Mouse (Mus musculus): Measurements from ENCODE around the gene Gstt3.
"Not testable (repeated sequence)": the region's sequence is repeated elsewhere in the genome, so short reads cannot be mapped to it uniquely, and the experiment has no call there.

The Gstt3 gene

DNA sequence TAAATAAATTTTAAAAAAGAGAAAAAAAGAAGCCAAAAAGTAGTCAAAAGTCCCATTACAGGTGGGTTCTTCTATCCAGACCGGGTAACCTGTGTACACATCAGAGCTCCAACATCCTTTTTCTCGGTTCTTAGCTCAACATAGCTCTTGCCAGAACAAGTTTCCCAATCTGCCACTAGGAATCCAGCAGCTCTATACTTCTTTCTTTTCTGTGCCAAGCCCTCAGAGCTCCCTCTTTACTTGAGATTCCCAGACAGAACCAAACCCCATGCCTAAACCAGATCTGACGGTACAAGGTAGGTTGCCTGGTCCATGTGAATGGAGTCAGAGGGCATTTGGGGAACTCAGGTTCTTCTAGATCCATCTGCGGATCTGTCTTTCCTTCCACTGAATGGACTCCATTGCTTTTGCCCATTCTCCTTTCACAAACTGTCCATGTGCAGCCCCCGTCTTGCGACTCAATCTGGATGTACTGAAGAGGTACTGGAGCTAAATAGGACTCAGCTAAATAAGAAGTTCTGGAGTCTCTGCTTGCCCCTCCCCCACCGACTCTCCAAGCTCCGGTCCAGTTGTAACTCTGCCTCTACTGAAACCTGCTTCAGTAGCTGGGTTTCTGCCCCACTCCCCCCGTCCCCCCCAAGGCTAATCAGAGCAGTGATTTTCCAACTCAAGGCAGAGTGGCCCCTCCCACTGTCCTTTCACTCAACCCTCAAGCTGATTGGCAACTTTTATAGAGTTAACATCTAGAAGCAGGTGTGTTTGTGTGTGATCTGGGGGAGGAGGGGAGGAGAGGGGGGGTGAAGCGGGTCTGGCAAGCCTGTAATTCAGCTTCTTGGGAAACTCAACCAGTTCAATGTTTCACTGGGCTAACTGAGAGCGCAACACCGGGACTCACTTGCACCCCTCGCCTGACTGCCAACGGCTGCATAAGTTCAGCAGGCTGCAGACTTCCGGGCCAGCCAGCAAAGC, 1.7 kb downstream of the Gstt3 start:
- DNase-seq (ENCODE audit: low read depth, low spot score): no peak

DNA sequence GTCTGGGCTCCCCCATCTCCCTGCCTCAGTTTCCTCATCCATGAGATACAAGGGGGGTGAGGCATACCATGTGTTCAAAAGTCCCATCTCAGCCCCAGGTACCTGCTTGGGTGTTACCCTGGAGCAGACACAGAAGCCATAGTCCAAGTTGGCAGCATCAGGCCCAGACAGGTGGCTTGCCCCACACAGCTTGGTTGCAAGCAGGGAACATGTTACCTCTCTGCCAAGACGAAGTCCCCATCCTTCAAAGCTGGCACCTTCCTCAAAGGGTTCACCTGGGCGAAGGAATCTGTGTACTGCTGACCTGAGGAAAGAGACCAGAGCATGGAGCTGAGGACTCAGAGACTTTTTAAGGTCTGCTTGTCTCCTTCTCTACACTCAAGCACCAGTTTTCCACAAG, 3.3 kb downstream of the Gstt3 start:
- DNase-seq (ENCODE audit: low read depth, low spot score): no peak

DNA sequence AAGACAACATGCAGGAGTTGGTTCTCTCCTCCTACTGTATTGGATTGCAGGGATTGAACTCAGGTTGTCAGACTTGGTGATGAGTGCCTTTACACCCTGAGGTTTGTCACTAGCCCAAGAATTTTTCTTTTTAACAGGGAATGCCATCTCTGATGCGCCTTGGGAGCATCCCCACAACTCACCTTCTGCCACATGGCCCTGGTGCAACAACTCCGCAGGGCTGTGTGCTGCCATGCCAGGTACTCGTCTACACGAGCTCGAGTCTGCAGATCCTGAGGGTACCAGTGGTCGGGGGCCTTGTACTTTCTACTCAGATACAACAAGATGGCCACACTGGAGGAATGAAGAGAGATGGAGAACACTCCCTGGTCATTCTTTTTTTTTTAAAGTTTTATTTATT, 4.7 kb downstream of the Gstt3 start:
- no peak for DNase-seq (ENCODE audit: low read depth, low spot score)

DNA sequence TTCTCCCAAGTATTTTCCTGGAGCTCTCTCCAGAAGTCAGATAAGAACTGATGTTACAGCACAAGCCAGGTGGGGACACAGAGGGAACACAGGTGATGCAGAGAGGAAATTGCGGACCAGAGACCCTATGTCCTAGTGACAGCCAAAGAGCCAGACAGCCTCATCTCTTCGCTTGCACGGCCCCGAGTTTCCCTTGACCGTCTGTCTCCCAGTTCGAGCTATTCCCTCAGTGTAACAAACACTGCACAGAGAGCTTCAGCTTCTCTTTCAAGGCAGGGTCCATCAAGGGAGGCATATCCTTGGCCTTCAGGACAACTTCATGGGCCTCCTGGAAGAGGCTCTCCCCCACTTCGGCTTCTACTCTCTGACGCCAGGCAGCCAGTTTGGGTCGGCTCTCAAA, 6.6 kb downstream of the Gstt3 start:
- DNase-seq (ENCODE audit: low read depth, low spot score): no peak

DNA sequence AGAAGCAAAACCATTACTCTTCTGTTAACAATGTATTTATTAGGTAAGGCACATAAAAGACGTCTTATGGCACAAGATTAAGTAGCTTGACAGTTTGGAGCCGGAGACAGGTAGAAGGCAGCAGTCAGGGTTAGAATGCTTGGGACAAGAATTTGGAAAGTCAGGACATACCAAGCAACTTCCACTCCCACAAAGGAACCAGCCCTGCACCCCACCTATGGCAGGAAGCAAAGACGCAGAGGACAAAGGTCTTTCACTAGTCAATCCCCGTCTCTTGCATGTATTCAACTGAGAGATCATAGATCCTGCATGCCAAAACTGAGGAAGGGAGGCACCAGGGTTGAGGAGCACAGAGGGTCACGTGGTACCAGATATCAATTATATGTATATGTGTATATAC, 7.1 kb downstream of the Gstt3 start:
- DNase-seq (ENCODE audit: low read depth, low spot score): no peak

DNA sequence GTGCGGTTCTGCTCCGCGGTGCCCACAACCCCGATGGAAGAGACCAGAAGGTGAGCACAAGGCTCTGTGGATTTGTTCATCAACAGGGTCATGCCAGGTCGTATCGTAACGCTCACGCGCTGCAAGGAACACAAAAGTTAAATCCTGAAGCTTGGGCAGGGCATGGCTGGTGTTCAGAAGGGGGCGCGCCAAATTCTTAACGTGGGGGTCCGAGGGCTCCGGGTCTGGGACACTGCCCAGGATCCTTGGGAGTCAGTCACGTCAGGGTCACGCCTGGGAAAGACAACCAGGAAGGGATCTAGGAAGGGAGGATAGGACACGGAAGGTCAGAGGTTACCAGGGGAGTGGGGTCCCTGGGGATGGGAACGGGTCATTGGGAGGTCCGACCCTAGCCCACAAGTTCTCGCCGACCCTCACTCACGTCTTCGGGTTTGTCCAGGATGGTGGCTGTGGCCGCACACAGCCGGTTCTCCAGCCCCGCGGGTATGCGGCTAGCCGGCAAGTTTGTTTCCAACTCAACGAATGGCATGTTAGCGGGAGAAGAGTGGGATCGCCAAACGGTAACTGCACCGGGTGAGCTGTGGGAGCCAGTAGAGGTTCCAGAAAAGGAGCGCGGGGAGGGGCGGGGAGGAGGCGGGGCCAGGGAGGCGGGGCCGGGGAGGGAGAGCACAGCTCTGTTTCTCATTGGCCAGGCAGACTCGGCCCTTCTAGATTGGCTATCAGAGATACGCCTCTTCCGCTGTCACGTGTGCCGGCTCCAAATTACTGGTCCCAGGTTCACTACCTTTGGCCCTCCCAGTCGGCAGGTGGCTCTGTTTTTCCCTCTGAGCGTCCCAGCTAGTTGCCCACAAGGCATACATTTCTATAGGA, 8.2 kb downstream of the Gstt3 start, which contains the start of gene Ddt:
Gene Ddt (minus strand): TSS at position 620 of the 870 bp plus-strand sequence.
- peak; percentile 88 for DNase-seq (ENCODE audit: low read depth, low spot score)

DNA sequence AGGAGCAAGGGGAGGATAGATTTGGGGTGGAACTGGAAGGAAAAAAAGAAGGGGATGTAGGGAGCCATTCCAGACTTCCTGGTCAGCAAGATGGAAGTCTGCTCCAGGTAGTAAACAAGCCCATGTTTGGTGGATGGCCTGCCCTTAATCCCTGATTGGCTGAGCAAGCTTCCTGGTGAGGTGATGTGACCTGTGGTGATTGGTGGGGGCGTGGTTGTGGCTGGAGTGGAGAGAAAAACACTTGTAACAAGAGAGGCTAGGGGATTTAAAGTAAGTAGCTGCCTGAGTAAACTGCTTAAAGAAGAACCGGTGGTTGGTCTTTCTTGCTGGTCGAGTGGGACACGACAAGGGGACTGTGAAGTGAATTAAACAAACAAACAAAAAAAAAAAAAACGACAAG, 13.5 kb downstream of the Gstt3 start:
- not testable (repeated sequence) for DNase-seq (ENCODE audit: low read depth, low spot score)

DNA sequence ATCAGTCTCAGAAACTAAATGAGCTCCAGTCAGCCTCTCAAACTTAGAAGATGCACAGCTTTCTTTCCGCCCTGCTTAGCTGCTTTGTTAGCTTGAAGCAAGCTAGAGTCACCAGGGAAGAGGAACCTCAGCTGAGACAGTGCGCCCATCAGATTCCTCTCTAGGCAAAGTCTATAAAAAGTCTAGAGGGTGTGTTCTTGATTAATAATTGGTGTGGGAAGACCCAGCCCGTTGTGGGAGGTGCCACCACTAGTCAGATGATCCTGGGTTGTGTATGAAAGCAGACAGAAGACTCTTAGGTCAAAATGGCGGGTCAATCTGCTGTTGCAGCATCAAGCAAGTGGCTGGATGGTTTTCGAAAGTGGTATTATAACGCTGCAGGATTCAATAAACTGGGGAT, 14.4 kb downstream of the Gstt3 start:
- no peak for DNase-seq (ENCODE audit: low read depth, low spot score)

DNA sequence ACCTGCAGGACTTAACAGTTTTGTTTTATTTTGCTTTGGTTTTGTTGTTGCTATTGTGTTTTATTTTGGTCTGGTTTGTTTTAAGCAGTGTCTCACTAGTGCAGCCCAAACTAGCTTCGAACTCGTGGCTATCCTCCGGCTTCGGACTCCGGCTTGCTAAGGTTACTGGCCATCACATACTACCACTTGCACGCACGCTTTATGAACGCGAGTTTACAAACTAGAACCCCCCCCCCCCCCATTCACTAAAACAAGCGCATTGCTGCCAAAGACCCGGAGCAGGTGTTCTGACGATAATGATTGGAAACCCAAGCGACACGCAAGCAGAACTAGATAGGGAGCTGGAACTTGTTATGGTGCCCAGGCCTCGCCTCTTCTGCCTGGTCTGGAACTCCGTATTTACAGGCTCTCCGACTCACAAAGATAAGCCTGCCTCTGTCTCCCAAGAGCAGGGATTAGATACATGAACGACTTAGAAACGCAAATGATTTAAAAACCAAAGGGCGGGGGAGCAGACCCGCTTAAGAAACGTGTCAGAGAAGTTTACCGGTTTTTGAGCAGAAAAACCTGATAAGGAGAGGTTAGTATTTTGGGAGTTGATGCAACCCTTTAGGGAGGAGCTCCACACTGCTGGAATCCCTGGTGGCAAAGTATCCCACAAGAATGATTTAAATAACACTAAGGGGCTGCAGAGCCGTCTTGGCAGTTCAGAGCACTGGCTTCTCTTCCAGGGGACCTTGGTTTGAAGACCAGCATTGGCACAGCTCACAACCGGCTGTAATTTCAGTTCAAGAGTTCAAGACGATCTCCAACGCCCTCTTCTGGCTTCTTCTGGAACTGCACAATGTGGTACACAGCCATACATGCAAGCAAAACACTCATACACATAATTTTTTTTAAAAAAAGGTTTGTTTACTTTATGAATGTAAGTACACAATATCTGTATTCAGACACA, 16.4 kb downstream of the Gstt3 start:
- DNase-seq (ENCODE audit: low read depth, low spot score): peak; percentile 70

DNA sequence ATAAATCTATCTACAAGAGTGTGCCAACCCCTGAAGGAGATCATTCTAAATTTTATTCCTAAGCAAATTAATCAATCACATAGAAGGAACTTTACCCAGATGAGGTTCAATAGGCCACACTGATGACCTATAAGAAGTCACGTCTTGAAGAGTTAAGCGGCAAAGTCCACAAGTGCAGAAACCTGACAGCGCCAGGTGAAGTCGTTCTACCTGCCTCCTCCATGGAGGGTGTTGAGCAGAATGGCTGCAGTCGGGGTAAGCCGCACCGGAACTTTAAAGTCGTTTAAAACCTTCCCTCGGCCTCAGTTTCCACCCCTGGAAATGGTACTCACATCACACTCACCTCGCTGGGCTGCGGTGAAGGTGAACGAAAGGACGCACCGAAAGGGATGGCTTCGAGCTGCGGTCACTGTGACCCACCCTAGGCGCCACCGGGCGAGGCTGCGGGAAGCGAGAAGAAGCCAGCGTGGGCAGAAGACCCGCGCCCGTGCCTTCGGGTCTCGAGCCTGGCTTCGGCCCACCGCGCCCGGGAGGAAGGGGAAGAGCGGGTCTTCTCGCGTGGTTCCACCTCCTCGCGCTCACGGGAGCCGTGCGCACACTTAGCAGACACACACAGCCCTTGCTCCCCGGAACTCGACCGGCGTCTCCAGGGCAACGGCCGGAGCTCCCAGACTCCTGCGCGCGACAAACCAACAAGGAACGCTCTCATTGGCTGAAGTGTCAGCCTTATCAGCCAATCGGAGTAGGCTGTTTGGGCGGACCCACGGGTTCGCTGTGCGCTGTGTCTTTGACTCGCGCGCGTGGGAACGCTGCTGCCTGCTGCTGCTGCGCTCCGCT, 17.3 kb downstream of the Gstt3 start, which contains the start of gene Cabin1:
Gene Cabin1 (minus strand): TSS at position 660 of the 837 bp plus-strand sequence.
- DNase-seq (ENCODE audit: low read depth, low spot score): peak; percentile 98

DNA sequence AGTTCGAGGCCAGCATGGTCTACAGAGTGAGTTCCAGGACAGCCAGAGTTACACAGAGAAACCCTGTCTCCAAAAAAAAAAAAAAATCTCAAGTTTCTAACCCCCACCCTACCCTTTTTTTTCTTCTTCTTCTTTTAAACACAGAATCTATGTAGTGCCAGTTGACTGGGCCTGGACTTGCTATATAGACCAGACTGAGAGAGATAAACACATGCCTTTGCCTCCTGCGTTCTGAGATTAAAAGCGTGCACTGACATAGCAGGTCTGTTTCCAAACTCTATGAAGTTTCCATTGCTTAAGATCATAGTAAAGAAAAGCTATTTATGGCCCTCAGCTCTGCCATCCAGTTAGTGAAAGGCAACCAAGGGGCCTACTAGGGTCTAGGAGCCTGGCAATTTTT, 18.8 kb downstream of the Gstt3 start:
- no peak for DNase-seq (ENCODE audit: low read depth, low spot score)

DNA sequence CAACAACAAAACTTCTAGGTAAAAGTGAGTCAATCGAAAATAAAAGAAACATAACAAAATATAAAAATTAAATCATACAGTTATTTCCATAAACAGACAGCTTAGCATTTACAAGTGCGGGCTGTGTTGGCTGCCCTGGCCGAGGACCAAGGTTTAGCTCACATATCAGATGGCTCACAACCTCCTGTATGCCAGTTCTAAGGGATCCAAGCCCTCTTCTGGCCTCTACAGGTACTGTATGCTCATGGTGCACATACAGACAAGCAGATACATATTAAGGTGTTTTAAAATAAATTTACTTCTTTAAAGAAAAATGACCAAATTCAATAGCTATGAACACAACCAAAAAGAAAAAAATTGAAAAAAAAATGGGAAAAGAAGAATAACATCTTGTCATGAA, 20.9 kb downstream of the Gstt3 start:
- DNase-seq (ENCODE audit: low read depth, low spot score): no peak

DNA sequence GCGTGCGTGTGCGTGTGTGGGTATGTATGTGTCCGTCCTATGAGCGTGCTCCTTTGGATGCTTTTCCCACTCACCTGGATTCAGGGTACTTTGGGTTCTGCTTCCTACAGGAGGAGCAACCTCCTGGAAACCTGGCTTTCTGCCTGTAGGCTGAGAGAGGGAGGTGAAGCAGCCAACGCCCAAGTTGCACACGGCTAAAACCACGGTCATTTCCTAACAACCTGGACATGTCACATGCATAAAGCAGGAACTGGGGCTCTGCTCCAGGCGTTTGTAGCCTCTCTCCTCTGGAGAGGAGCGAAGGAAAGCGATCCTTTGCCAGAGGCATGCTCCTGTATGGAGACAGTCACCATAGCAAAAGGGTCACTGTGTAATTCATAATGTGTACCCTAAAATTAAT, 24.5 kb downstream of the Gstt3 start:
- DNase-seq (ENCODE audit: low read depth, low spot score): no peak

DNA sequence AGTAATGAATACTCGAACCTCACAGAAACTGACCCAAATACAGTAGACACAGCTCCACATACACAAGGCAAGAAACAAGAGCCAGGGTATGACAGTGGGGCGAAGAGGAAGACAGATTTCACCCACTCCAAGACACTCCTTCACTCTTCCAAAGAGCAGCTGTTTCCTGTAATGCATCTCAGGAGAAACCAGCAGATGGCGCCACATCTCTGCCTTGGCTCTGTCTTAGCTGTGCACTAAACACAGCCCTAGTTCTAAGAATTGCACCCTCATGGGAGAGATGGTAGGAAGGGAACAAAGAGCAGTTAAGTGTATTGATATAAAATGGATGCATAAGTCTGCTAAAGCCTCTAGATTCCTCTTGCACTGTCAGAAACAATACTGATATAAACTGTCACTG, 37.2 kb downstream of the Gstt3 start:
- peak; percentile 66 for DNase-seq (ENCODE audit: low read depth, low spot score)

DNA sequence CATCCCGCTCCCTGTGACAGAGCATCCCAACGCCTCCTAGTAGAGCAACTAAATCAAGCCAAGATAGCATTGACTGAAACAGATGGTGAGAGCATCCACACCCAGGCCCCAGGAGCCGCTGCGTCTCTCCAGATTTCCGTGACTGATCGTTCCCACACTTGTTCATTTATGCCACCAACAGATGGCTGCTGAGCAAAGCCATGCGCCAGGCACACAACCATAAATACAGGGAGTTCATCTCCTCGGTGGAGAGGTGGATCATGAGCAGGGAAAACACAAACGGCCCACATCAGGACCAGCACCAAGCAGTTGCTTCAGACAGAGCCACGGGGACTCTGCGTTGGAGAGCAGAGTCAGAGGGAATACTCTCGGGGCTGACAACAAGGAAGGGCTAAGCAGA, 37.8 kb downstream of the Gstt3 start:
- DNase-seq (ENCODE audit: low read depth, low spot score): no peak

DNA sequence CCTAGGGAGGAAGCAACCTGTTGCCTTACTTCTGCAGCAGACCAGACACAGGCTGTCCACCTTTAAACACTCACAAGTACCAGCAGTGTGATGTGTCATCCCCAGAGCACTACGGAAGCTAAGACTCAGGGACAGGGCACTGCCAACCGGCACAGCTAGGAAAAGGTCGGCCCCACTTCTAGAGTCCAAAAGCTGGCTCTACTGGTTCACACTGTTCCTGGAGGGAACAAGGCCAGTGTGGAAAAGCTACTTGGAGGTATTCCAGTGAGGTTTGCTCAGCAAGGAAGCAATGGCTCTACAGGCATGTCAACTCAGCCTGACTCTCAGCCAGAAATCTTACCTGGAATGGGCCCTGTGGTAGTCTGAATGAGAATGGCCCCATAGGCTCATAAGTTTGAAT, 40.3 kb downstream of the Gstt3 start:
- DNase-seq (ENCODE audit: low read depth, low spot score): peak; percentile 30

DNA sequence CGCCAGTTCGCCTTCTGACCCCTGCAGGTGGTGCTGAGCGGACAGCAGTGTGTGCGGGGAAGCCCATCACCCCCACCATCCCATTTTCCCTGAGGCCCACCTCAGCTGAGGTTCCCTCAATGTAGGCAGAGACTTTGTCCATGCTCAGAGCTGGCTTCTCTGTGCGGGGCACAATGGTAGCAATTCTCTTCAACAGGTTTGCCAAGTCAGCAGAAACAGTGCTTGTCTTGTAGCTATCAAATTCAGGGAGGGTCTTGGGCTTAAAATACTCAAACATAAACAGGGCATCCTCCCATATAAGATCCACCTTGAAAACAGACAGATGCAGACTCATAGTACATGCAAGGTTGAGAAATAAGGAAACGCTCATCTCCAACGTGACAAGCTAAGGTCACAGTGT, 55.8 kb downstream of the Gstt3 start:
- no peak for DNase-seq (ENCODE audit: low read depth, low spot score)
